Mouse (Mus musculus) liver, embryonic 13.5 days (tissue): ENCODE data around the gene Gatc. TPM values are rescaled to one million over a fixed set of nuclear protein-coding genes. Genes with fewer than 3 reads are reported as not detected.
"Not testable (repeated sequence)": the region's sequence is repeated elsewhere in the genome, so short reads cannot be mapped to it uniquely, and the experiment has no call there.

Source experiments
- ATAC-seq: fragments of 200-750 bp; cut with Nextera tagmentation; 2 replicates; pipeline ENCODE4 v1.8.0; 2017; ENCODE audit warnings: low read depth, mild to moderate bottlenecking, moderate number of reproducible peaks, moderate library complexity
- DNase-seq: peaks from one replicate; pipeline ENCODE4 v3.0.0; 2022
- H3K27ac ChIP-seq: fragments of 300-500 bp; sonication (generic); 2 replicates; pipeline ENCODE4 v1.5.1; 2015; ENCODE audit warnings: moderate library complexity, mild to moderate bottlenecking, inconsistent platforms
- H3K27me3 ChIP-seq: fragments of 300-500 bp; sonication (generic); 2 replicates; pipeline ENCODE4 v1.6.1; 2015; ENCODE audit warnings: mild to moderate bottlenecking, inconsistent platforms
- H3K36me3 ChIP-seq: fragments of 300-500 bp; sonication (generic); 2 replicates; pipeline ENCODE4 v1.6.1; 2015; ENCODE audit warnings: mild to moderate bottlenecking, inconsistent platforms
- H3K4me1 ChIP-seq: fragments of 300-500 bp; sonication (generic); replicated peaks from 2 replicates; pipeline ENCODE4 v1.6.1; 2015; ENCODE audit warnings: inconsistent platforms
- H3K4me2 ChIP-seq: fragments of 300-500 bp; sonication (generic); 2 replicates; pipeline ENCODE4 v1.6.1; 2015; ENCODE audit warnings: inconsistent platforms, mild to moderate bottlenecking, moderate library complexity
- H3K4me3 ChIP-seq: fragments of 300-500 bp; sonication (generic); replicated peaks from 2 replicates; pipeline ENCODE4 v1.5.1; 2015; ENCODE audit warnings: mild to moderate bottlenecking, inconsistent platforms
- H3K9ac ChIP-seq: fragments of 300-500 bp; sonication (generic); 2 replicates; pipeline ENCODE4 v1.6.1; 2015; ENCODE audit warnings: mild to moderate bottlenecking, inconsistent platforms
- H3K9me3 ChIP-seq: fragments of 300-500 bp; sonication (generic); replicated peaks from 2 replicates; pipeline ENCODE4 v1.6.1; 2016; ENCODE audit warnings: inconsistent platforms
- WGBS: fragments of 180-500 bp; shearing (Covaris S2); methylation state at CpG from one replicate; pipeline ENCODE4 v1.1.7; 2015; ENCODE audit not compliant: insufficient replicate concordance; 5-methylcytosine and 5-hydroxymethylcytosine counted together
- polyA plus RNA-seq: library from polyadenylated mRNA; unstranded; fragments of >200 nt; fragmentation: Nextera tagmentation; extraction: Ambion mirVana; gene quantifications from 2 replicates; pipeline ENCODE4 v1.2.1, GENCODE M21; 2015

Gatc gene
- polyA plus RNA-seq, 1 experiment from 2014 or later, result 13.0 TPM

GRCm38 (mm10) chr5:115302190-115302589, 38.8 kb downstream of the Gatc start:
- 61% methylated on average over 6 of the region's 7 CpGs for WGBS
- H3K9ac ChIP-seq, result peak overlapping the region; percentile 83
- H3K4me3 ChIP-seq, result peak overlapping the region; percentile 89

GRCm38 (mm10) chr5:115301615-115302014, 39.4 kb downstream of the Gatc start:
- 35% methylated on average over 13 of the region's 13 CpGs for WGBS
- no peak for DNase-seq
- Histone ChIP-seq H3K27ac (peak overlapping the region; percentile 89), H3K9me3 (no peaks in the 10 kb centered on the region), H3K36me3 (peaks cover 28% of the 10 kb centered on the region), H3K4me1 (peaks cover 43% of the 10 kb centered on the region), H3K27me3 (no peaks in the 10 kb centered on the region), H3K9ac (peak overlapping the region; percentile 83), H3K4me3 (peak overlapping the region; percentile 89), H3K4me2 (peak overlapping the region; percentile 98)
- no peak for ATAC-seq

More at GRCm38 (mm10) chr5:115302190-115302589, 38.8 kb downstream of the Gatc start:
- peaks cover 38% of the 10 kb centered on the region for H3K4me1 ChIP-seq
- not testable (repeated sequence) for H3K27me3 ChIP-seq, DNase-seq, H3K9me3 ChIP-seq, ATAC-seq
- peak overlapping the region; percentile 98 for H3K4me2 ChIP-seq
- H3K36me3 ChIP-seq, result peaks cover 23% of the 10 kb centered on the region
- peak overlapping the region; percentile 89 for H3K27ac ChIP-seq

GRCm38 (mm10) chr5:115300792-115301614, 40.0 kb downstream of the Gatc start, which contains the start of gene Dynll1:
Gene Dynll1 (minus strand): TSS chr5:115300999.
- Histone ChIP-seq H3K9me3 (no peaks in the 10 kb centered on the region), H3K27me3 (no peaks in the 10 kb centered on the region), H3K4me2 (peak within 1 kb of the TSS; percentile 98), H3K27ac (peak within 1 kb of the TSS; percentile 96), H3K4me3 (peak within 1 kb of the TSS; percentile 89), H3K9ac (peak within 1 kb of the TSS; percentile 98), H3K4me1 (peaks cover 50% of the 10 kb centered on the region), H3K36me3 (peaks cover 35% of the 10 kb centered on the region)
- DNase-seq (peak; percentile 99), ATAC-seq (peak; percentile 95)
- under 1% methylated on average over 66 of the region's 66 CpGs for WGBS

GRCm38 (mm10) chr5:115300035-115300744, 40.8 kb downstream of the Gatc start:
- Histone ChIP-seq H3K9ac (peak overlapping the region; percentile 98), H3K4me2 (peak overlapping the region; percentile 91), H3K4me1 (peaks cover 57% of the 10 kb centered on the region), H3K36me3 (peaks cover 43% of the 10 kb centered on the region), H3K27ac (peak overlapping the region; percentile 96), H3K4me3 (peak overlapping the region; percentile 89), H3K27me3 (no peaks in the 10 kb centered on the region), H3K9me3 (no peaks in the 10 kb centered on the region)
- under 1% methylated on average over 46 of the region's 46 CpGs for WGBS
- ATAC-seq, result peak; percentile 6; the same call in 1 of the 2 replicates
- DNase-seq, result no peak

- Histone ChIP-seq H3K36me3 (peaks cover 66% of the 10 kb centered on the region), H3K27me3 (no peaks in the 10 kb centered on the region), H3K9ac (peak overlapping the region; percentile 55), H3K4me2 (peak overlapping the region; percentile 50), H3K4me3 (peak overlapping the region; percentile 4; the same call in 1 of the 2 replicates), H3K4me1 (peaks cover 52% of the 10 kb centered on the region), H3K9me3 (no peaks in the 10 kb centered on the region), H3K27ac (peak overlapping the region; percentile 87)
- ATAC-seq (no peak), DNase-seq (no peak)
- 45% methylated on average over 10 of the region's 10 CpGs for WGBS
Observed at GRCm38 (mm10) chr5:115296347-115296746, 44.6 kb downstream of the Gatc start.

- ATAC-seq (no peak), DNase-seq (no peak)
- peaks cover 82% of the 10 kb centered on the region for H3K36me3 ChIP-seq
- WGBS, result 82% methylated on average over 8 of the region's 8 CpGs
- H3K4me2 ChIP-seq, result no peak overlapping the region
- no peaks in the 10 kb centered on the region for H3K27me3 ChIP-seq
- peaks cover 41% of the 10 kb centered on the region for H3K4me1 ChIP-seq
- H3K4me3 ChIP-seq, result no peak overlapping the region
- no peak overlapping the region for H3K27ac ChIP-seq
- no peak overlapping the region for H3K9ac ChIP-seq
- no peaks in the 10 kb centered on the region for H3K9me3 ChIP-seq
Observed at GRCm38 (mm10) chr5:115294173-115294572, 46.8 kb downstream of the Gatc start.

- H3K4me1 ChIP-seq, result peaks cover 48% of the 10 kb centered on the region
- no peak overlapping the region for H3K9ac ChIP-seq
- H3K4me2 ChIP-seq, result no peak overlapping the region
- H3K9me3 ChIP-seq, result no peaks in the 10 kb centered on the region
- 0 out of 2 replicates have a peak overlapping the region, but pooled peaks have one; percentile 37 for H3K27ac ChIP-seq
- DNase-seq (no peak), ATAC-seq (no peak; the same call in 1 of the 2 replicates)
- WGBS, result 90% methylated on average over 3 of the region's 3 CpGs
- H3K36me3 ChIP-seq, result peaks cover 56% of the 10 kb centered on the region
- no peak overlapping the region for H3K4me3 ChIP-seq
- H3K27me3 ChIP-seq, result no peaks in the 10 kb centered on the region
Observed at GRCm38 (mm10) chr5:115284735-115285134, 56.2 kb downstream of the Gatc start.

Other genes with a start within 250 kb of the Gatc start
- 11.1 and 12.0 TPM in 2 replicates for gene Gm10401, start 242.9 kb downstream of the Gatc start, polyA plus RNA-seq
- gene Acads, start 221.8 kb downstream of the Gatc start, polyA plus RNA-seq, result 40.9 and 41.5 TPM in 2 replicates
- gene Unc119b, start 206.2 kb downstream of the Gatc start, polyA plus RNA-seq, result 8.7 and 10.4 TPM in 2 replicates
- gene Mlec, start 183.0 kb downstream of the Gatc start, polyA plus RNA-seq, result 23.0 and 26.0 TPM in 2 replicates
- not detected in 2 replicates for gene Cabp1, start 146.8 kb downstream of the Gatc start, polyA plus RNA-seq
- 120 and 127 TPM in 2 replicates for gene Pop5, start 105.3 kb downstream of the Gatc start, polyA plus RNA-seq
- 122 and 126 TPM in 2 replicates for gene Rnf10, start 68.3 kb downstream of the Gatc start, polyA plus RNA-seq
- gene Coq5, start 61.5 kb downstream of the Gatc start, polyA plus RNA-seq, result 38.1 and 42.0 TPM in 2 replicates
- gene Dynll1, start 40.2 kb downstream of the Gatc start, polyA plus RNA-seq, result 744 and 768 TPM in 2 replicates
- 130 and 143 TPM in 2 replicates for gene Srsf9, start 14.0 kb downstream of the Gatc start, polyA plus RNA-seq
- 40.4 and 41.5 TPM in 2 replicates for gene Triap1, start within 50 bp of the Gatc start, polyA plus RNA-seq
- gene Cox6a1, start 7.8 kb upstream of the Gatc start, polyA plus RNA-seq, result 735 and 795 TPM in 2 replicates
- 0.83 and 1.4 TPM in 2 replicates for gene Msi1, start 88.4 kb upstream of the Gatc start, polyA plus RNA-seq
- 0.35 TPM in 1 of 2 replicates, not detected in the other for gene Pla2g1b, start 125.1 kb upstream of the Gatc start, polyA plus RNA-seq
- gene Sirt4, start 143.5 kb upstream of the Gatc start, polyA plus RNA-seq, result 5.6 and 6.1 TPM in 2 replicates
- 11.1 and 14.5 TPM in 2 replicates for gene Pxn, start 165.5 kb upstream of the Gatc start, polyA plus RNA-seq
- gene Rplp0, start 218.3 kb upstream of the Gatc start, polyA plus RNA-seq, result 1,664 and 1,673 TPM in 2 replicates
- gene Gcn1l1, start 224.1 kb upstream of the Gatc start, polyA plus RNA-seq, result 18.7 and 19.3 TPM in 2 replicates